Mouse (Mus musculus) hindbrain, embryonic 13.5 days (tissue): Measurements from ENCODE around the gene C7. TPM values are rescaled to one million over a fixed set of nuclear protein-coding genes. Genes with fewer than 3 reads are reported as not detected.

Experiments used
- ATAC-seq: fragments of 200-750 bp; cut with Nextera tagmentation; 2 replicates; pipeline ENCODE4 v1.8.0; 2017; ENCODE audit warnings: moderate TSS enrichment; ENCODE audit not compliant: low FRiP score
- H3K27ac ChIP-seq: fragments of 300-500 bp; sonication (generic); 2 replicates; pipeline ENCODE4 v1.5.1; 2015; ENCODE audit warnings: inconsistent platforms, mild to moderate bottlenecking, moderate library complexity
- H3K27me3 ChIP-seq: fragments of 300-500 bp; sonication (generic); 2 replicates; pipeline ENCODE4 v1.6.1; 2015; ENCODE audit warnings: mild to moderate bottlenecking, inconsistent platforms
- H3K36me3 ChIP-seq: fragments of 300-500 bp; sonication (generic); 2 replicates; pipeline ENCODE4 v1.6.1; 2015; ENCODE audit warnings: mild to moderate bottlenecking, inconsistent platforms
- H3K4me1 ChIP-seq: fragments of 300-500 bp; sonication (generic); replicated peaks from 2 replicates; pipeline ENCODE4 v1.6.1; 2015; ENCODE audit warnings: inconsistent platforms
- H3K4me2 ChIP-seq: fragments of 300-500 bp; sonication (generic); 2 replicates; pipeline ENCODE4 v1.6.1; 2015; ENCODE audit warnings: inconsistent platforms, mild to moderate bottlenecking, moderate library complexity
- H3K4me3 ChIP-seq: fragments of 300-500 bp; sonication (generic); 2 replicates; pipeline ENCODE4 v1.5.1; 2015; ENCODE audit warnings: mild to moderate bottlenecking, inconsistent platforms
- H3K9ac ChIP-seq: fragments of 300-500 bp; sonication (generic); 2 replicates; pipeline ENCODE4 v1.6.1; 2015; ENCODE audit warnings: mild to moderate bottlenecking, inconsistent platforms
- H3K9me3 ChIP-seq: fragments of 300-500 bp; sonication (generic); 2 replicates; pipeline ENCODE4 v1.6.1; 2016; ENCODE audit warnings: inconsistent platforms
- WGBS: fragments of 180-500 bp; shearing (Covaris S2); methylation state at CpG from one replicate; pipeline ENCODE4 v1.1.7; 2015; 5-methylcytosine and 5-hydroxymethylcytosine counted together
- polyA plus RNA-seq: library from polyadenylated mRNA; unstranded; fragments of >200 nt; fragmentation: Nextera tagmentation; extraction: Ambion mirVana; gene quantifications from 2 replicates; pipeline ENCODE4 v1.2.1, GENCODE M21; 2015

C7 gene
- 0.12 TPM in 1 of 2 replicates, not detected in the other for polyA plus RNA-seq

DNA sequence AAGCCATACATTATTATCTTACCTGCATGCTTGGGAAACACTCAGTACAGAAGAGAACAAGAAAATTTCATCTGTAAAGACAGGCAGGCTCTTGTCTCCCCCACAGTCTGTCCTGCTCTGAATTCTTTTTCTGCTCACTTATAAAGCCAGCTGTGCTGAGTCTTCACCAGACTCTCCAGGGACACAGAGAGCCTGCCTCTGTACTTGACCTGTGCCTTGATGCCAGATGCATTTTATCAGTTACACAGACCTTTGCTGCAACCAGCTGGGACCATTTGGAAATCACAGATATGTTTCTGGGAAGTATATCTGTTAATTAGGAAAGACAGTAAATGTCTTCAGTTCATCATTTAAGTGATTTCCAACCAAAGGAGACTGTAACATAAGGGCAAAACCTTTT is at the start of gene C7:
Gene C7, minus strand, starts transcription at position 106 of the 400 bp plus-strand sequence.
- no peak within 1 kb of the TSS for H3K27ac ChIP-seq
- H3K4me1 ChIP-seq: no peaks in the 10 kb centered on the region
- H3K36me3 ChIP-seq: no peaks in the 10 kb centered on the region
- no peaks in the 10 kb centered on the region for H3K9me3 ChIP-seq
- no peaks in the 10 kb centered on the region for H3K27me3 ChIP-seq
- H3K9ac ChIP-seq: no peak within 1 kb of the TSS
- H3K4me2 ChIP-seq: no peak within 1 kb of the TSS
- H3K4me3 ChIP-seq: no peak within 1 kb of the TSS
- no peak for ATAC-seq

- 83% methylated on average over 3 of the region's 3 CpGs for WGBS
Measured at GRCm38 (mm10) chr15:5112651-5113050, 49.1 kb upstream of the C7 start.

GRCm38 (mm10) chr15:5108655-5109040 is 45.1 kb upstream of the C7 start:
- no peak for ATAC-seq
- Histone ChIP-seq H3K27ac (no peak overlapping the region), H3K36me3 (no peaks in the 10 kb centered on the region), H3K27me3 (no peaks in the 10 kb centered on the region), H3K9ac (no peak overlapping the region), H3K4me3 (no peak overlapping the region), H3K4me2 (no peak overlapping the region), H3K9me3 (no peaks in the 10 kb centered on the region), H3K4me1 (no peaks in the 10 kb centered on the region)
- 83% methylated on average over 3 of the region's 3 CpGs for WGBS

More at GRCm38 (mm10) chr15:5112651-5113050, 49.1 kb upstream of the C7 start:
- ATAC-seq: no peak
- Histone ChIP-seq H3K9ac (no peak overlapping the region), H3K36me3 (peaks cover 2% of the 10 kb centered on the region), H3K4me1 (peaks cover 14% of the 10 kb centered on the region), H3K27me3 (no peaks in the 10 kb centered on the region), H3K9me3 (no peaks in the 10 kb centered on the region), H3K4me2 (no peak overlapping the region), H3K4me3 (no peak overlapping the region), H3K27ac (no peak overlapping the region)

GRCm38 (mm10) chr15:5107686-5108654 is 44.4 kb upstream of the C7 start, which contains the start of gene Card6:
TSS of gene Card6 (minus strand) at chr15:5108539.
- Histone ChIP-seq H3K27me3 (no peaks in the 10 kb centered on the region), H3K9me3 (no peaks in the 10 kb centered on the region), H3K4me2 (no peak within 1 kb of the TSS), H3K36me3 (no peaks in the 10 kb centered on the region), H3K4me1 (no peaks in the 10 kb centered on the region), H3K9ac (no peak within 1 kb of the TSS), H3K4me3 (peak within 1 kb of the TSS; percentile 4; the same call in 1 of the 2 replicates), H3K27ac (no peak within 1 kb of the TSS)
- no peak for ATAC-seq
- WGBS: 73% methylated on average over 21 of the region's 21 CpGs

DNA sequence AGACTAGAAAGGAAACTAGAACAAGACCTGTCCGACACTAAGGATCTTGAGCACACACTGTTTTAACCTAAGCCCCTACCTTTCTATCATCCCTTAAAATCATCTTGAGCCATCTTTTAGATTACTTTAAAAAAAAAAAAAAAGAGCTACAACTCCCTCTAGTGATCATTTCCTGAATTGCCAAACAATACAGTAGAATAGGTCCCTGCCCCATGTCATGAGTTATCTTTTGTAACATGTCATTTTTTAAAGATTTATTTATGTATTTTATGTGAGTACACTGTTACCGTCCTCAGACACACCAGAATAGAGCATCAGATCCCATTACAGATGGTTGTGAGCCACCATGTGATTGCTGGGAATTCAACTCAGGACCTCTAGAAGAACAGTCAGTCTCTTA is 42.8 kb upstream of the C7 start:
- Histone ChIP-seq H3K27ac (no peak overlapping the region), H3K4me2 (no peak overlapping the region), H3K27me3 (no peaks in the 10 kb centered on the region), H3K4me1 (no peaks in the 10 kb centered on the region), H3K9ac (no peak overlapping the region), H3K36me3 (no peaks in the 10 kb centered on the region), H3K9me3 (no peaks in the 10 kb centered on the region), H3K4me3 (no peak overlapping the region)
- WGBS: 62% methylated on average over 2 of the region's 2 CpGs
- 0 out of 2 replicates have a peak, but pooled peaks have one; percentile 63 for ATAC-seq

- Histone ChIP-seq H3K4me2 (no peak overlapping the region), H3K27ac (no peak overlapping the region), H3K36me3 (no peaks in the 10 kb centered on the region), H3K9me3 (no peaks in the 10 kb centered on the region), H3K4me1 (no peaks in the 10 kb centered on the region), H3K27me3 (no peaks in the 10 kb centered on the region), H3K9ac (no peak overlapping the region), H3K4me3 (no peak overlapping the region)
- WGBS: 82% methylated on average over 6 of the region's 6 CpGs
- peak; percentile 21; the same call in 1 of the 2 replicates for ATAC-seq
Measured at GRCm38 (mm10) chr15:5105891-5106290, 42.4 kb upstream of the C7 start.

DNA sequence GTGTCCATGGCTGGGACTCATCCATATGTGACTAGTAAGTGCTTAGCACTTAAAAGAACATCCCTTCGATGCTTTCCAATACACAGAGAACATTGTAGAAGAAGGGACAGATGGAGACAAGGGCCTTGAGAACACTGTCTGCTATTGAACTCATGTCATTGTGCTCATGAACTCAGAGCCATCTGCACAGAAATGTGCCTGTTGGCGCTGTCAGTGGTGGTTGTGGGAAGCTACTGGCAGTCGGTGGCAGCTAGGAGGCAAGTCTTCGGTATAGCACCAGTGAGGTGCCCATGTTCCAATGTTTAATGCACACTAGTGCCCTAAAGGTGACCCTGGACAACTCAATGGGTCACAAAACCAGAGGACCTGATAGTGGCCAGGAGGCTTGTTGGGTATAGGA is 38.8 kb upstream of the C7 start:
- H3K27me3 ChIP-seq: no peaks in the 10 kb centered on the region
- H3K4me1 ChIP-seq: no peaks in the 10 kb centered on the region
- H3K9me3 ChIP-seq: no peaks in the 10 kb centered on the region
- no peak overlapping the region for H3K4me2 ChIP-seq
- no peak overlapping the region for H3K9ac ChIP-seq
- whole genome bisulfite sequencing: 96% methylated on average over 4 of the region's 4 CpGs
- no peak for ATAC-seq
- no peak overlapping the region for H3K4me3 ChIP-seq
- H3K27ac ChIP-seq: no peak overlapping the region
- H3K36me3 ChIP-seq: no peaks in the 10 kb centered on the region

- H3K4me1 ChIP-seq: no peaks in the 10 kb centered on the region
- H3K9ac ChIP-seq: no peak overlapping the region
- no peak overlapping the region for H3K4me2 ChIP-seq
- H3K9me3 ChIP-seq: no peaks in the 10 kb centered on the region
- 100% methylated on average over 1 of the region's 1 CpGs for WGBS
- H3K27ac ChIP-seq: no peak overlapping the region
- no peak overlapping the region for H3K4me3 ChIP-seq
- H3K27me3 ChIP-seq: no peaks in the 10 kb centered on the region
- ATAC-seq: no peak
- no peaks in the 10 kb centered on the region for H3K36me3 ChIP-seq
Measured at GRCm38 (mm10) chr15:5097376-5097775, 33.8 kb upstream of the C7 start.

DNA sequence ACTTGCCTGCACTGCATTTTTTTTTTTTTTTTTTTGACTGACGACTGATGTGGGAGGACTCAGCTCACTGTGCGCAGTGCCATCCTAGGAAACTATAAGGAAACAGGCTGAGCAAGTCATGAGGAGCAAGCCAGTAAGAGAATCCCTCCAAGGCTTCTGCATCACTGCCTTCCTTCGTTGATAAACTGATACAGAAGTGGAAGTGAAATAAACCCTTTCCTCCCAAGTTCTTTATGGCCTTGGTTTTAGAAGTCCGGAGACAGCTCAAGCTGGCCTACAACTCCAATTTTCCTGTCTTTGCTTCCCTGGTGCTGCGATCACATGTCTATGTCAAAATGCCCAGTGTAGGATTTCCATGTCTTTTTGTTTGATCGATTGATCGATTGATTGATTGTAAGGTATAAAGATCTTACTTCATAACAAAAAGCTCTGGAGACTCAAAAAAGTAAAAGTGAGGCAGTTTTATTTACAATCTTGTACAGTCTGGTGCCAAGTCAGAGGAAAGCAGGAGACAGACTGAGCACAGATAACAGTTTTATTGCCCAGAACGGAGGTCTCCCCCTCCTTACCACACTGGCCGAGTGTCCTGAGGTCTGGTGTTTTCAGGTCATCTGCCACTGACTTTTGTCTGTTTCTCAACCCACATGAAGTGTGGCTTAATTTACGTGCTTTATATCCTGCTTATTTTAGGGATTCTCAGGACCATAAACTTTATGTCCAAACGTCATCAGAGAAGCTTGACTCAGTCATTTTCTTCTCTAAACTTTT is 32.2 kb upstream of the C7 start:
- Histone ChIP-seq H3K36me3 (no peaks in the 10 kb centered on the region), H3K9ac (no peak overlapping the region), H3K27me3 (no peaks in the 10 kb centered on the region), H3K9me3 (no peaks in the 10 kb centered on the region), H3K27ac (no peak overlapping the region), H3K4me1 (no peaks in the 10 kb centered on the region), H3K4me2 (no peak overlapping the region), H3K4me3 (no peak overlapping the region)
- whole genome bisulfite sequencing: 90% methylated on average over 11 of the region's 11 CpGs
- ATAC-seq: no peak

DNA sequence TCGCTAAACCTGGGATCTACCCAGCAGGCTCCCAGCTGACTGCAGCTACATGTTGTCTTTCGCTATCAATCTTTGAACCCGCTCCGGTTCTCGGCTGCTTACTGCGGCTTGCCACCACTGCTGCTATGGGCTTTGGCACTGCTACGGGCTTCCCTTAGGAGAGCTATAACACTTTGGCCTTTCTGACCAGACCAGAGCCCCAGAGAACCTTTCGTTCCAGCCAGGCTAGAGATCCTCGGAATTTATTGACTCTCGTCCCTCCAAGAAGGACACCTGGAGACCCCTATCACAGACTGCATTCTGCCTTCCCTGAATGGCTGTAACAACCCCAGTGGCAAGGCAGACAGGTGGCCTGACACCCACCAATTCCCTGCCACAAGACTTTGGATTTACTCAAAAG is 26.6 kb upstream of the C7 start:
- H3K4me2 ChIP-seq: no peak overlapping the region
- no peaks in the 10 kb centered on the region for H3K4me1 ChIP-seq
- H3K9me3 ChIP-seq: no peaks in the 10 kb centered on the region
- 92% methylated on average over 10 of the region's 10 CpGs for WGBS
- ATAC-seq: no peak
- H3K27me3 ChIP-seq: no peaks in the 10 kb centered on the region
- no peak overlapping the region for H3K4me3 ChIP-seq
- no peaks in the 10 kb centered on the region for H3K36me3 ChIP-seq
- no peak overlapping the region for H3K9ac ChIP-seq
- no peak overlapping the region for H3K27ac ChIP-seq

- 62% methylated on average over 7 of the region's 7 CpGs for WGBS
- H3K4me2 ChIP-seq: no peak overlapping the region
- no peak overlapping the region for H3K9ac ChIP-seq
- ATAC-seq: peak; percentile 54
- H3K4me1 ChIP-seq: no peaks in the 10 kb centered on the region
- H3K36me3 ChIP-seq: no peaks in the 10 kb centered on the region
- H3K27me3 ChIP-seq: no peaks in the 10 kb centered on the region
- H3K4me3 ChIP-seq: no peak overlapping the region
- no peak overlapping the region for H3K27ac ChIP-seq
- no peaks in the 10 kb centered on the region for H3K9me3 ChIP-seq
Measured at GRCm38 (mm10) chr15:5088850-5089608, 25.5 kb upstream of the C7 start.

DNA sequence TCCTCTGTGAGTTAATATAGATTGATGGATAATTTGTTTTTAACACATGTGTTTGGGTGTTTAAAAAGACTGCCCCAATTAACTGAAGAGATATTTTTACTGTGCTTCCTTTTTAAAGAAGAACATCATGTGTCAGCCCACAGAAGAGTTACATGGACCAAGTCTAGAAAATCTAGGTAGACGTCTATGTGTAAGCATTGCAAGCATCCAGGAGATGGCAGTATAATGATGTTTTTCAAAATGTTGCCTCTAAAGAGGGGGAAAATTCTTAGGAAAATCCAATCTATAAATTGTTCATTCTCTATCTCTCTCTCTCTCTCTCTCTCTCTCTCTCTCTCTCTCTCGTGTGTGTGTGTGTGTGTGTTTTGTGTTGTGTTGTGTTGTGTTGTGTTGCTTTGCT is 22.6 kb upstream of the C7 start:
- no peaks in the 10 kb centered on the region for H3K36me3 ChIP-seq
- no peaks in the 10 kb centered on the region for H3K9me3 ChIP-seq
- no peak overlapping the region for H3K27ac ChIP-seq
- no peaks in the 10 kb centered on the region for H3K4me1 ChIP-seq
- no peak overlapping the region for H3K4me3 ChIP-seq
- H3K4me2 ChIP-seq: no peak overlapping the region
- 16% methylated on average over 2 of the region's 2 CpGs for WGBS
- no peak overlapping the region for H3K9ac ChIP-seq
- ATAC-seq: no peak
- H3K27me3 ChIP-seq: no peaks in the 10 kb centered on the region
